Mouse (Mus musculus) ES-Bruce4 (cell line): ENCODE data around the gene 9430015G10Rik.

Source experiments
- CTCF ChIP-seq: IDR thresholded peaks from one replicate; pipeline ENCODE4 v1.8.1; 2011; ENCODE audit warnings: low read depth, low read length
- POLR2A ChIP-seq: IDR thresholded peaks from one replicate; pipeline ENCODE4 v1.8.1; 2011; ENCODE audit warnings: low read length; ENCODE audit not compliant: insufficient read depth

DNA sequence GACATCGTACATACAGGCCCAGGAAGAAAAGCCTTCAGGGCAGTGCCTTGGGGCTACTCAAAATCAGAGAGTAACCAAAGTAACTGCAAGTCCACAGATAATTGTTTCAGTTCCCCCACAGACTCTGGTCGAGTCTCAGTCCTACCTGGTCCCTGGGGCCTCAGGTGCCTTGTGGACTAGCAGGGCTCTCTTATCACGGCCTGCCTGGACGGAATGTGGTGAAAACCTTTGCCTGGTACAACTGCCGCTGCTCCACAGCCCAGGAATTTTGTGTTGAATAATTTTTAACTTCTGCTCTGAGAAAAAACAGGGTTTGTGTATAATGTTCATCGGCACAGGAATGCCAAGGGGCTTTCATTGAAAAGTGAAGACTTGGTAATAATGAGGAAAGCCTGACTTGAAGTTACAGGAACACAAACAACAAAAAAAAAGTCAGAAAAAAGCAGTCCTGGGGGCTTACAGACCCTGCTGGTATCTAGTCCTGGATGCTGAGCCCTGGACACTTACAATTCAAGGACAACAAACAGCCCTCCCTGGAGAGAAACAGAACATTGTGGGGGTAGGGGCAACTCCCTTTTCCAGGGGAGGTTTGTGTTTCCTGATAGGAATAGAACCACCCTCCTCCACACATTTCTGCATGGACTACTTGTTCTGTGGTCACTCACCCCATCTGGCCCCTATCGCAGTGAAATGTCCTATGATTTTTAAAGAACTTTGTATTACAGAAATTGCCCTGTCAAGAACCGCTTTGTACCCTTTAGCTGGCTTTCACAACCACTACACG, 25.5 kb upstream of the 9430015G10Rik start:
- TF ChIP-seq POLR2A: no peak
- TF ChIP-seq CTCF: no peak
